Mouse (Mus musculus) layer of hippocampus, adult 2 months (tissue): ENCODE results near the gene Mfsd5. TPM values are rescaled to one million over a fixed set of nuclear protein-coding genes. Genes with fewer than 3 reads are reported as not detected.

ENCODE experiments used
- DNase-seq, 2 experiments: peaks; one replicate each; pipeline ENCODE4 v3.0.0; 2022; ENCODE audit warnings: low spot score in 2 of 2
- H3K27ac ChIP-seq: fragments of 200-600 bp; 2 replicates; pipeline ENCODE4 v1.8.1; 2022
- H3K4me3 ChIP-seq: fragments of 200-600 bp; 2 replicates; pipeline ENCODE4 v1.8.1; 2022; ENCODE audit warnings: mild to moderate bottlenecking
- CTCF ChIP-seq: fragments of 200-600 bp; conservative IDR thresholded peaks from 2 replicates; pipeline ENCODE4 v1.8.1; 2022; ENCODE audit warnings: antibody characterized with exemption, mild to moderate bottlenecking, moderate library complexity
- total RNA-seq, 2 experiments: library from RNA; stranded (reverse); gene quantifications; 2 replicates each; pipeline ENCODE4 v1.2.3; 2021

Mfsd5 gene
- total RNA-seq, 2 experiments from 2014 or later, result 34.2 to 40.9 TPM

- no peak for DNase-seq
- Histone ChIP-seq H3K4me3 (peak overlapping the region; percentile 79; the same call in 1 of the 2 replicates), H3K27ac (peak overlapping the region; percentile 95)
- TF ChIP-seq CTCF, result no peak
Observed at GRCm38 (mm10) chr15:102243229-102244190, 35.7 kb upstream of the Mfsd5 start.

GRCm38 (mm10) chr15:102244306-102245191 lies 34.7 kb upstream of the Mfsd5 start:
- peak overlapping the region; percentile 79 for H3K4me3 ChIP-seq
- TF ChIP-seq CTCF, result no peak
- H3K27ac ChIP-seq, result peak overlapping the region; percentile 95
- no peak for DNase-seq

- H3K4me3 ChIP-seq, result peak overlapping the region; percentile 79
- no peak for TF ChIP-seq CTCF
- H3K27ac ChIP-seq, result peak overlapping the region; percentile 95
- DNase-seq, result no peak
Observed at GRCm38 (mm10) chr15:102245461-102245881, 33.8 kb upstream of the Mfsd5 start.

GRCm38 (mm10) chr15:102245891-102246741 lies 33.1 kb upstream of the Mfsd5 start:
- peak overlapping the region; percentile 95 for H3K27ac ChIP-seq
- peak overlapping the region; percentile 79 for H3K4me3 ChIP-seq
- no peak for TF ChIP-seq CTCF
- peak; percentile 66 to 78 for DNase-seq

- peak; percentile 86 to 90 for DNase-seq
- Histone ChIP-seq H3K4me3 (peak overlapping the region; percentile 79), H3K27ac (peak overlapping the region; percentile 95)
- TF ChIP-seq CTCF, result no peak
Observed at GRCm38 (mm10) chr15:102246866-102247251, 32.4 kb upstream of the Mfsd5 start.

GRCm38 (mm10) chr15:102247252-102248130 lies 31.8 kb upstream of the Mfsd5 start:
- peak in 1 of 2 experiments; percentile 59 for DNase-seq
- Histone ChIP-seq H3K4me3 (peak overlapping the region; percentile 79), H3K27ac (peak overlapping the region; percentile 95)
- no peak; the same call in 1 of the 2 replicates for TF ChIP-seq CTCF

- H3K4me3 ChIP-seq, result peak overlapping the region; percentile 79
- DNase-seq, result no peak
- TF ChIP-seq CTCF, result no peak
- H3K27ac ChIP-seq, result peak overlapping the region; percentile 95
Observed at GRCm38 (mm10) chr15:102248131-102248811, 31.0 kb upstream of the Mfsd5 start.

- TF ChIP-seq CTCF, result no peak
Observed at GRCm38 (mm10) chr15:102248812-102249191, 30.5 kb upstream of the Mfsd5 start.

GRCm38 (mm10) chr15:102249251-102249691 lies 30.0 kb upstream of the Mfsd5 start:
- Histone ChIP-seq H3K27ac (peak overlapping the region; percentile 74), H3K4me3 (no peak overlapping the region; the same call in 1 of the 2 replicates)
- TF ChIP-seq CTCF, result no peak
- no peak for DNase-seq

More at GRCm38 (mm10) chr15:102248812-102249191, 30.5 kb upstream of the Mfsd5 start:
- Histone ChIP-seq H3K27ac (peak overlapping the region; percentile 95), H3K4me3 (no peak overlapping the region)
- DNase-seq, result no peak

- DNase-seq, result no peak
- Histone ChIP-seq H3K27ac (peak overlapping the region; percentile 74), H3K4me3 (no peak overlapping the region)
- TF ChIP-seq CTCF, result no peak
Observed at GRCm38 (mm10) chr15:102249967-102250366, 29.3 kb upstream of the Mfsd5 start.

- TF ChIP-seq CTCF, result no peak
- Histone ChIP-seq H3K4me3 (no peak overlapping the region), H3K27ac (no peak overlapping the region; the same call in 1 of the 2 replicates)
- no peak for DNase-seq
Observed at GRCm38 (mm10) chr15:102250521-102250920, 28.7 kb upstream of the Mfsd5 start.
